Mouse (Mus musculus) lung, adult 2 months (tissue): Measurements from ENCODE around the gene Zfp579. TPM values are rescaled to one million over a fixed set of nuclear protein-coding genes. Genes with fewer than 3 reads are reported as not detected.
A peak's percentile ranks its signal among the peaks of the same experiment; 100 is the strongest.
"Not testable (repeated sequence)": the region's sequence is repeated elsewhere in the genome, so short reads cannot be mapped to it uniquely, and the experiment has no call there.

Source experiments
- DNase-seq: peaks from one replicate; pipeline ENCODE4 v3.0.0; 2022
- H3K4me1 ChIP-seq: fragments of 200-500 bp; 2 replicates; pipeline ENCODE4 v1.6.1; 2011; ENCODE audit warnings: low read length; ENCODE audit not compliant: control insufficient read depth, insufficient read depth
- H3K4me3 ChIP-seq: fragments of 200-500 bp; replicated peaks from 2 replicates; pipeline ENCODE3; 2011; ENCODE audit warnings: low read depth, mild to moderate bottlenecking, control low read depth, low read length; ENCODE audit errors: extremely low read depth
- CTCF ChIP-seq: fragments of 200-500 bp; IDR thresholded peaks from 2 replicates; pipeline ENCODE4 v1.5.1; 2011; ENCODE audit warnings: mild to moderate bottlenecking, low read length, control low read depth; ENCODE audit not compliant: insufficient read depth
- POLR2A ChIP-seq: fragments of 200-500 bp; IDR thresholded peaks from 2 replicates; pipeline ENCODE4 v1.6.1; 2011; ENCODE audit warnings: low read depth, mild to moderate bottlenecking, control low read depth, low read length, borderline replicate concordance; ENCODE audit errors: extremely low read depth
- WGBS: fragments of 180-500 bp; shearing (Covaris S2); methylation state at CpG from one replicate; pipeline ENCODE4 v1.1.7; 2018; 5-methylcytosine and 5-hydroxymethylcytosine counted together
- polyA plus RNA-seq: library from polyadenylated mRNA; depleted of rRNA; stranded (reverse); fragments of >200 nt; gene quantifications from 2 replicates; pipeline ENCODE4 v1.2.3, GENCODE M21; 2012

Gene Zfp579
- polyA plus RNA-seq, 1 experiment: 90.7 TPM

DNA sequence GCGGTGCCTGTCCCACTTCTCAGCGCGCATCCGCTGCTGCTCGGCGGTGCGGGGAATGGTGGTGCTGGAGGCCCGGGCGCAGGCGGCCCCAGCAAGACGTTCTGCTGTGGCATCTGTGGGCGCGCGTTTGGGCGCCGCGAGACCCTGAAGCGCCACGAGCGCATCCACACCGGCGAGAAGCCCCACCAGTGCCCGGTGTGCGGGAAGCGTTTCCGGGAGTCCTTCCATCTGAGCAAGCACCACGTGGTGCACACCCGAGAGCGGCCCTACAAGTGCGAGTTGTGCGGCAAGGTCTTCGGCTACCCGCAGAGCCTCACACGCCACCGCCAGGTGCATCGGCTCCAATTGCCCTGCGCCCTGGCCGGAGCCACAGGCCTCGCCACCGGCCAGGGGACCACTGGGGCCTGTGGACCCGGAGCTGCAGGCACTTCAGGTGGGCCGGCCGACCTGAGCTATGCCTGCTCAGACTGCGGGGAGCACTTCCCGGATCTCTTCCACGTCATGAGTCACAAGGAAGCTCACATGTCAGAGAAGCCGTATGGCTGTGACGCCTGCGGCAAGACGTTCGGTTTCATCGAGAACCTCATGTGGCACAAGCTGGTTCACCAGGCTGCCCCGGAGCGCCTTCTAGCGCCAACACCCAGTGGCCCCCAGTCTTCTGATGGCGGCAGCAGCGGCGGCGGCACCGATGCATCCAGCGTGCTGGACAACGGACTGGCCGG, 34.8 kb upstream of the Zfp579 start:
- TF ChIP-seq CTCF: no peak
- no peak for TF ChIP-seq POLR2A
- H3K4me3 ChIP-seq: no peak overlapping the region
- 92% methylated on average over 63 of the region's 63 CpGs for WGBS
- no peaks in the 10 kb centered on the region for H3K4me1 ChIP-seq
- DNase-seq: no peak

DNA sequence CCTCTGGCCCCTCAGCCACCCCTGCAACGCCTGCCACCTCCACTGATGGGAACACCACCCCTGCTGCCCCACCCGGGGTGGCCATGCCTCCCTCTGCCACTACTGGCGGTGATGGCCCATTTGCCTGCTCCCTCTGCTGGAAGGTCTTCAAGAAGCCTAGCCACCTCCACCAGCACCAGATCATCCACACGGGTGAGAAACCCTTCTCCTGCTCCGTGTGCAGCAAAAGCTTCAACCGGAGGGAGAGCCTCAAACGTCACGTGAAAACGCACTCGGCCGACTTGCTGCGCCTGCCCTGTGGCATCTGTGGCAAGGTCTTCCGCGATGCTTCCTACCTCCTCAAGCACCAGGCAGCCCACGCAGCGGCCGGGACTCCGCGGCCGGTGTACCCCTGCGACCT, 34.0 kb upstream of the Zfp579 start:
- TF ChIP-seq POLR2A: no peak
- no peak for TF ChIP-seq CTCF
- no peak overlapping the region for H3K4me3 ChIP-seq
- WGBS: 95% methylated on average over 21 of the region's 21 CpGs

DNA sequence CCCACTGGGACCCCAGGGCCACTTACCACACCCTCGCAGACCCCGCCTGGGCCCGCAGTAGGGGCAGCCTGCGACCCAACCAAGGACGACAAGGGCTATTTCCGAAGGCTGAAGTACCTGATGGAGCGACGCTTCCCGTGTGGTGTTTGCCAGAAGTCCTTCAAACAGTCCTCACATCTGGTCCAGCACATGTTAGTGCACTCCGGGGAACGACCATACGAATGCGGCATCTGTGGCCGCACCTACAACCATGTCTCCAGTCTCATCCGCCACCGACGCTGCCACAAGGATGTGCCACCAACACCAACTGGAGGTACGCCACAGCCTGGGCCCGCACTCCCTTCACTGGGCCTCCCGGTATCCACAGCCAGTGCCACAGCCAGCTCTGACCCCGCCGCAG, 33.6 kb upstream of the Zfp579 start:
- no peak for DNase-seq
- Histone ChIP-seq H3K4me3 (no peak overlapping the region), H3K4me1 (0 out of 2 replicates have a peak, but pooled peaks cover 2% of the 10 kb centered on the region)
- TF ChIP-seq POLR2A (no peak), CTCF (no peak)
- WGBS: 97% methylated on average over 22 of the region's 22 CpGs

More for the DNA sequence above, 34.0 kb upstream of the Zfp579 start:
- 0 out of 2 replicates have a peak, but pooled peaks cover 2% of the 10 kb centered on the region for H3K4me1 ChIP-seq
- no peak for DNase-seq

DNA sequence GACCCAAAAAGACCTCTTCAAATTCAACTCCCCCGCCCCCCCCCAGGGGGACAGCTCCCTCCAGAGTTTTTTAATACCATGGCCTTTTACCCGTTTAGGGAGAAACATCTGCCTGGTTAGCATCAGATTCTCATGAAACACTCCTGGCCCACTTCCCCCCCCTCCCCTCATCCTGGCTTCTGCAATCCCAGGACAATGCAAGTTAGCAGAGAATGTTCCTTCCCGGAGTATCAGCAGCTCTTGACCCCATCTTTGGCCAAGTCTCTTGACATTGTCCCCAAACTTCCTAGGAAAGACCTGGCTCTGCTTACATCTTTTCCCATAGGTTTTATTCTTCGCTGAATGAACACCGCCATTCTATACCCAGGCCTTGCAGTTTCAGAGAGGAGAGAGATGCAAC, 25.2 kb upstream of the Zfp579 start:
- no peak overlapping the region for H3K4me3 ChIP-seq

DNA sequence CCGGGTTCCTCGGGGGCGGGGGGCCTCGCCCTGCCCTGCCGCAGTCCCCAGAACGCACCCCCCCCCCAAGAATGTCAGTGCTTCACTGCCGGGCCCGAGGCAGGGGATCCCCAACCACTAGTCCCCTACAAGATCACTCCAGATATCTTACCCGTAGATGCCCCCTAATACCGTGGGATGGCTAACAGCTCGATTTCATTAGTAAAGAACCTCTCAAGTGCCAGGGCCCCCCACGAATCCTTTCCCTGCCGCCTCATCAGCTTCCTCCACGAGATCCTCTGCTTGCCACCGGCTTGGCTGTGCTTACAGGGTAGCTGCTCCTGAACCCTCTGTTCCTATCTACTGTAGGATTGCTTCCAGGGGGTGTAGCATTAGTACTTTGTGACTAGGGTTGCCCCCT, 24.7 kb upstream of the Zfp579 start:
- no peak for TF ChIP-seq CTCF
- peak overlapping the region; percentile 26 for H3K4me3 ChIP-seq
- peaks cover 6% of the 10 kb centered on the region for H3K4me1 ChIP-seq
- DNase-seq: no peak
- WGBS: under 1% methylated on average over 15 of the region's 15 CpGs

More for the DNA sequence above, 25.2 kb upstream of the Zfp579 start:
- DNase-seq: no peak
- H3K4me1 ChIP-seq: peaks cover 6% of the 10 kb centered on the region
- 36% methylated on average over 5 of the region's 5 CpGs for WGBS
- TF ChIP-seq POLR2A: no peak
- TF ChIP-seq CTCF: no peak

DNA sequence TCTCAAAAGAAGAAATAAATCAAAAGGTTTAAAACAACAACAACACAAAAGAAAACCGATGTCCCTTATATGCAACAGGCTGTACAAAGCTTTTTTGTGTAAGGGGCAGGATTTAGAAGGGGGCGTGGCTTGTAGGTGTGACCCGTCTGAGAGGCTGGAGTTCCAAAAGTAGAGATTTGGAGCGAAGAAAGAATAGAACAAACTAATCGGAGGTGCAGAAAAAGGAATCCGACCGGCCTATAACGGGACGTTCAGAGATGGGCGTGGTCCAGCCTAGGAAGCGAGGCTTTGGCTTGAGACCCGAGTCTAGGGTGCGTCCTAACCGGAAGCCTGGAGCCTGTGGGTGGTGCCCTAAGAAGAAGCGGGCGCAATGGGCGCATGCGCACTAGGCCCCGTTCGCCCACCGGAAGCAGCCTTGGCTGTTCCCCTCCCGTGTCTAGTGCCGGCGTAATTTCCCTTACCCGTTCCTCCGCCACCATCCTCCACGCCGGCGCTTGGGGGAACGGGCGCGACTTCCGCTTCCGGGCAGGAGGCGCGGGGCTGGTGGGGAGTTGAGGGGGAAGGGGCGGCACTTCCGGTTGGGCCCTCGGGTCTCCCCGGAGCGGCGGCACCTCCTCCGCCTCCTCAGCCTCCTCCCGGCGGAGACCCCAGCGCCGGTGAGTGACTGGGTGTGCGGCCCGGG, 24.2 kb upstream of the Zfp579 start, which contains the start of the genes Zfp865 and Ccdc106:
Zfp865 (plus strand) TSS at position 377 of the 682 bp plus-strand sequence.
Ccdc106 (plus strand) TSS at position 554 of the 682 bp plus-strand sequence.
- TF ChIP-seq POLR2A: peak; percentile 86; the same call in 1 of the 2 replicates
- TF ChIP-seq CTCF: no peak
- peaks cover 5% of the 10 kb centered on the region for H3K4me1 ChIP-seq
- under 1% methylated on average over 49 of the region's 49 CpGs for WGBS
- H3K4me3 ChIP-seq: peak within 1 kb of the TSS; percentile 26
- peak; percentile 97 for DNase-seq

DNA sequence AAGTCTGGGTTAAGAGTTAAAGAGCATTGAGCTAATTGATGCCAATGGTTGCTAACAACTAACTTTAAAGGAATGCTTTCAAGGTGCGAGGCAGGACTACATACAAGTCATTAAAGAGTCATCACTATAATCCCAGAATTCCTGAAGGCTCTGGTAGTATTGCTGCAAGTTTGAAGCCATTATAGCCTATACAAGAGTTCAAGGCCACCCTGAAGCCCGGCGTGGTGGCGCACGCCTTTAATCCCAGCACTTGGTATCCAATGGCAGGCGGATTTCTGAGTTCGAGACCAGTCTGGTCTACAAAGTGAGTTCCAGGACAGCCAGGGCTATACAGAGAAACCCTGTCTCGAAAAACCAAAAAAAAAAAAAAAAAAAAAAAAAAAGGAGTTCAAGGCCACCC, 23.6 kb upstream of the Zfp579 start:
- 22% methylated on average over 8 of the region's 8 CpGs for WGBS
- DNase-seq, H3K4me3 ChIP-seq, H3K4me1 ChIP-seq: not testable (repeated sequence)

DNA sequence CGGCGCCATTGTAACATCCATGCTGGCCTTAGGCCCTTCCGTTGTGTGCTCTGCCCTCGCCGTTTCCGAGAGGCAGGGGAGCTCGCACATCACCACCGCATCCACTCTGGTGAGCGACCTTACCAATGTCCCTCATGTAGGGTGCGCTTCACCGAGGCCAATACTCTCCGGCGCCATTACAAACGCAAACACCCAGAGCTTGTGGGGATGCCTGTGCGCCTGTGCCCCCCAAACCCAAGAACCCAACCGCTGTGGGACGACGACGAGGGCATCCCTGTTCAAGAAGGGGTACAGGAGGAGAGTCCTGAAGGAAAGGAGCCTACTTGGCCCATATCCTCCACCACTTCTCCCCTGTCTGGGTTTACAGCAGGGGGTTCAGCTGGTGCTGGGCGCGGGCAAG, 22.0 kb upstream of the Zfp579 start:
- peaks cover 8% of the 10 kb centered on the region for H3K4me1 ChIP-seq
- no peak overlapping the region for H3K4me3 ChIP-seq
- 98% methylated on average over 21 of the region's 21 CpGs for WGBS
- no peak for TF ChIP-seq POLR2A
- no peak for TF ChIP-seq CTCF
- DNase-seq: no peak

DNA sequence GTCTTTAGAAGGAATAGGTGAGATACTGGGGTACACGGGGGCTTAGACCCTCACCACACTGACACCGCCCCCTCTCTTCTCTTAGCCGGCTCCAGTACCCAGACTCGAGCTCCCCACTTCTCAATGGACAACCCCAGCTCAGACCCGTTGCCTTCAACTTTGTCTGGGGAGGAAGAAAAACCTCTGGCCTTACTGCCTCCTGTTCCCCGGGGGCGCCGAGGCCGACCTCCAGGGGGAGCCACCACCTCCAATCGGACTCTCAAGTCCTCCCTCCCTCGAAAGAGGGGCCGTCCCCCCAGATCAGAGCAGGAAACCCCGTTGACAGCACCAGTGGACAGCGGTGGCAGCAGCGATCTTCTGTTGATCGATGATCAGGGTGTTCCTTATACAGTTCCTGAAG, 21.4 kb upstream of the Zfp579 start:
- Histone ChIP-seq H3K4me1 (peaks cover 8% of the 10 kb centered on the region), H3K4me3 (no peak overlapping the region)
- 92% methylated on average over 16 of the region's 16 CpGs for WGBS
- TF ChIP-seq CTCF: no peak
- DNase-seq: no peak

DNA sequence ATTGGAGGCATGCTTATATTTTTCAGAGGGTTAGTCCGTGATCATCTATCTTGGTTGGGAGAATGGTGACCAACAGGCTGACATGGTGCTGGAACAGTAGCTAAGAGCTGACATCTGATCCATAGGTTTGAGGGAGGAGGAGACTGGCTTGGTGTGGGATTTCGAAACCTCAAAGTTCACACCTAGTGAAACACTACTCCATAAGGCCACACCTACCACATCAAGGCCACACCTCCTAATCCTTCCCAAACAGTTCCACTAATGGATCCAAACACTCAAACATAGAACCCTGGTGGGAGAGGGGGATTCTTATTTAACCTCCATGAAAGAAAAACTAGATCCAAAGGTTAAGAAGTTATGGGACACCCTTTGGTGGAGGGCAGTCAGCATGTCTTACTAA, 21.0 kb upstream of the Zfp579 start:
- Histone ChIP-seq H3K4me3 (no peak overlapping the region), H3K4me1 (peaks cover 8% of the 10 kb centered on the region)
- WGBS: 96% methylated on average over 2 of the region's 2 CpGs
- no peak for DNase-seq
- no peak for TF ChIP-seq POLR2A

DNA sequence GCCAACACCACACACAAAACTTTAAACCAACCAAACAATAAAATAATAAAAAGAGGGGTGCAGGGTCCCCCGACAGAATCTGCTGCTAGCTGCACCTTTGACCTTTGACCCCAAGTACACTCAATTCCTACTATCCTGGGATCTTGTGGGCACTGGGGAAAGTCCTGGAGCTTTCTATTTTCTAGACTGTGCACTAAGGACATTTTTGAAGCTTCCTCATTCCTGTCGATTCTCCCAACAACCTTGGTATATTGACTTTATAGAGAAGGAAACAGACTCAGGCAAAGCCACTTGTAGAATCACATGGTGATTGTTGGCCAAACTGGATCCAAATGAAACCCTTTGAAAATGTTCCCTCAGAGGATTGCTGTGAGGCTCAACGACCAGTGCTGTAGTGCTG, 20.1 kb upstream of the Zfp579 start:
- DNase-seq: no peak
- Histone ChIP-seq H3K4me3 (peak overlapping the region; percentile 79), H3K4me1 (peaks cover 8% of the 10 kb centered on the region)
- TF ChIP-seq CTCF: no peak
- TF ChIP-seq POLR2A: no peak
- WGBS: 33% methylated on average over 3 of the region's 3 CpGs
